Mouse (Mus musculus) limb, embryonic 14.5 days (tissue): ENCODE data around the gene Lims1. TPM values are rescaled to one million over a fixed set of nuclear protein-coding genes. Genes with fewer than 3 reads are reported as not detected.
A peak's percentile ranks its signal among the peaks of the same experiment; 100 is the strongest.
"Not testable (repeated sequence)": the region's sequence is repeated elsewhere in the genome, so short reads cannot be mapped to it uniquely, and the experiment has no call there.

ENCODE experiments used
- ATAC-seq: fragments of 200-750 bp; cut with Nextera tagmentation; 2 replicates; pipeline ENCODE4 v1.8.0; 2017; ENCODE audit warnings: low read depth, moderate number of reproducible peaks, moderate TSS enrichment; ENCODE audit not compliant: low FRiP score
- DNase-seq: peaks from one replicate; pipeline ENCODE4 v3.0.0-alpha.2; 2015; ENCODE audit warnings: low spot score
- H3K27ac ChIP-seq: fragments of 300-500 bp; sonication (generic); replicated peaks from 2 replicates; pipeline ENCODE4 v1.5.1; 2014; ENCODE audit warnings: low read depth, mild to moderate bottlenecking, low read length, moderate library complexity, mixed read lengths
- H3K27me3 ChIP-seq: fragments of 300-500 bp; sonication (generic); 2 replicates; pipeline ENCODE4 v1.6.1; 2014; ENCODE audit warnings: low read length, mixed read lengths; ENCODE audit not compliant: control insufficient read depth, insufficient read depth
- H3K36me3 ChIP-seq: fragments of 300-500 bp; sonication (generic); 2 replicates; pipeline ENCODE4 v1.6.1; 2014; ENCODE audit warnings: mild to moderate bottlenecking, low read length, moderate library complexity, mixed read lengths; ENCODE audit not compliant: control insufficient read depth, insufficient read depth
- H3K4me1 ChIP-seq: fragments of 300-500 bp; sonication (generic); 2 replicates; pipeline ENCODE4 v1.6.1; 2014; ENCODE audit warnings: antibody characterized with exemption, low read length, mixed read lengths; ENCODE audit not compliant: control insufficient read depth, insufficient read depth
- H3K4me2 ChIP-seq: fragments of 300-500 bp; sonication (generic); replicated peaks from 2 replicates; pipeline ENCODE4 v1.6.1; 2014; ENCODE audit warnings: low read depth, mild to moderate bottlenecking, low read length, moderate library complexity; ENCODE audit not compliant: severe bottlenecking
- H3K4me3 ChIP-seq: fragments of 300-500 bp; sonication (generic); replicated peaks from 2 replicates; pipeline ENCODE4 v1.5.1; 2014; ENCODE audit warnings: low read length
- H3K9ac ChIP-seq: fragments of 300-500 bp; sonication (generic); 2 replicates; pipeline ENCODE4 v1.6.1; 2014; ENCODE audit warnings: mild to moderate bottlenecking, low read depth, low read length, moderate library complexity; ENCODE audit not compliant: severe bottlenecking
- H3K9me3 ChIP-seq: fragments of 300-500 bp; sonication (generic); 2 replicates; pipeline ENCODE4 v1.6.1; 2016; ENCODE audit warnings: low read length; ENCODE audit not compliant: control insufficient read depth
- POLR2A ChIP-seq: fragments of 200-500 bp; IDR thresholded peaks from 2 replicates; pipeline ENCODE4 v1.8.0; 2012; ENCODE audit warnings: inconsistent platforms, mild to moderate bottlenecking, moderate library complexity, borderline replicate concordance; ENCODE audit not compliant: insufficient read depth, insufficient read length; ENCODE audit errors: extremely low read depth
- WGBS: fragments of 180-500 bp; shearing (Covaris S2); extraction: QIAGEN DNeasy Blood & Tissue Kit; methylation state at CpG from one replicate; pipeline ENCODE4 v1.1.7; 2014; 5-methylcytosine and 5-hydroxymethylcytosine counted together
- polyA plus RNA-seq, 2 experiments: library from polyadenylated mRNA; depleted of rRNA in 1 of 2; stranded (reverse) in 1 of 2; unstranded in 1 of 2; fragments of >200 nt; fragmentation: Nextera tagmentation in 1 of 2; extraction: Ambion mirVana in 1 of 2; gene quantifications; 2 replicates each; pipeline versions ENCODE4 v1.2.1 to v1.2.3; 2012 to 2014

Lims1 gene
- polyA plus RNA-seq, 2 experiments = 39.9 to 111 TPM

DNA sequence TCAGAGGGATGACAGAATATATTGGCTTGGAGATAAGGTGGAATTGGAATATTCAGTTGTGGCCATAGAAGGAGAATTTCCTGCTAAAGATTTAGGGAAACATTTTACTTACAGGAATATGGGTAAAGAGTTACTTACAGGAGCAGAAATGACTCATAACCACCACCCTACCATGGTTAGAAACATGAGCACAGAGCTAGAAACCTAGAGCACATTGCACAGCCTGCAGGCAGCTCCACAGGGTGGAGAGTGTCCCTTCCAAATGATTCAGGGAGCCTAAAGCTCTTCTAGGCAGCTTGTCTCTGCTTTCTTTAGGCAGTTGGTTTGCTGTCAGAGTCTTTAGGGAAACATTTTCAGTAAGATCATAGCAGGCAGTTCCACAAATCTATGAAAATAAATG lies 8.5 kb downstream of the Lims1 start:
- DNase-seq (no peak), ATAC-seq (no peak)
- Histone ChIP-seq H3K9me3 (no peaks in the 10 kb centered on the region), H3K27me3 (no peaks in the 10 kb centered on the region), H3K4me3 (no peak overlapping the region), H3K9ac (no peak overlapping the region), H3K36me3 (no peaks in the 10 kb centered on the region), H3K27ac (no peak overlapping the region), H3K4me1 (no peaks in the 10 kb centered on the region), H3K4me2 (no peak overlapping the region)
- no peak for TF ChIP-seq POLR2A

DNA sequence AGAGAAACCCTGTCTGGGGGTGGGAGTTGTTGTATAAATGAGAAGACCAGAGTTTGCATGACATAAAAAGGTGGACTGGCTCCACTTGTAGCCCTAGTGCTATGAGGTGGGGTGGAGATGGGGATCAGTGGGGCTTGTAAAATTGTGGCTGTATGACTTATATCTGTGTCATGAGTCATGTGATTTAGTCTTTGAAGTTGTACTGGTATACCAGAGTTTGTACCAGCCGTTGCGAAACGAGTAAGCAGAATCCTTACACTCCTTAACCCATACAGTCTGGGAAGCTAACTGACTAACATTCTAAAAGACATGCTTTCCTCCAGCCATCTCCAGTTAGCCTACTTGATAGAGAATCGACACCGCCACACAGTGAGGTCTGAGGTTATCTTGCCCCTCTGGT lies 10.1 kb downstream of the Lims1 start:
- 89% methylated on average over 5 of the region's 5 CpGs for WGBS

DNA sequence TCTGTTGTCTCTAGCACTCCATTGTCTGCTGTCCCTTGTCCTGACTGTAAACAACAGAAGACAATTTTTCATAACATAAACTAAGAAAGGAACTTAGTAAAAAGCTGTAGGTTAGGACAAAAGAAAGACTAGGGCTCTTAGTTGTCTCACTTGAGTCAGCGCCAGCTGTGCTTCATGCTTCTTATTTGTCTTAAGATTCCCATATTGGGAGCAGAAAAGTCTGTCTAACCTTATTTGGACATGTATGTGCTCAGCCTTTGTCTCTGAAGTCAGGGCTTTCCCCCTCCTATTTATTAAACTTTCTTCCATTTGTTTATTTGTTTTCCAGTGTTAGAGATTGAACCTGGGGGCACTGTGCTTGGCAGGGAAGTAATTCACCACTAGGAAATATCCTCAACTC lies 12.9 kb downstream of the Lims1 start:
- H3K9me3 ChIP-seq = no peaks in the 10 kb centered on the region
- H3K9ac ChIP-seq = no peak overlapping the region
- no peak overlapping the region for H3K4me2 ChIP-seq
- TF ChIP-seq POLR2A = no peak
- 0 out of 2 replicates have a peak, but pooled peaks cover 1% of the 10 kb centered on the region for H3K4me1 ChIP-seq
- H3K27me3 ChIP-seq = no peaks in the 10 kb centered on the region
- 96% methylated on average over 1 of the region's 1 CpGs for WGBS
- no peaks in the 10 kb centered on the region; the same call in none of the 2 replicates for H3K36me3 ChIP-seq
- H3K4me3 ChIP-seq = no peak overlapping the region
- no peak for DNase-seq
- H3K27ac ChIP-seq = no peak overlapping the region
- ATAC-seq = no peak

More for the DNA sequence above, 10.1 kb downstream of the Lims1 start:
- Histone ChIP-seq H3K4me1 (no peaks in the 10 kb centered on the region), H3K27ac (no peak overlapping the region), H3K9ac (no peak overlapping the region), H3K36me3 (no peaks in the 10 kb centered on the region; the same call in 1 of the 2 replicates), H3K4me2 (no peak overlapping the region), H3K9me3 (no peaks in the 10 kb centered on the region), H3K4me3 (no peak overlapping the region), H3K27me3 (no peaks in the 10 kb centered on the region)
- ATAC-seq (no peak), DNase-seq (no peak)
- no peak for TF ChIP-seq POLR2A

DNA sequence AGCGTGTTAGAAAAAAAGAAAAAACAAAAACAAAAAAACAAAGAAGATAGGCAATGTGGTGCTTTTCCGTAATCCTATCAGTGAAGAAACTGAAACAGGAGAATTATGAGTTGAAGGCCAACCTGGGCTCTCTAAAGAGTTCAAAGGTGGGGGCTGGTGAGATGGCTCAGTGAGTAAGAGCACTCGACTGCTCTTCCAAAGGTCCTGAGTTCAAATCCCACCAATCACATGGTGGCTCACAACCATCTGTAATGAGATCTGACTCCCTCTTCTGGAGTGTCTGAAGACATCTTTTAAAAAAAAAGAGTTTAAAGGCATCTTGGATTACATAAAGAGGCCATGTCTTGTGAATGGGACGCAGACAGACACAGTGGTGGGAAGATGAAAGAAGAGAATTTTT lies 13.8 kb downstream of the Lims1 start:
- not testable (repeated sequence) for H3K27ac ChIP-seq, DNase-seq, H3K27me3 ChIP-seq, ATAC-seq, H3K4me1 ChIP-seq, H3K4me2 ChIP-seq, H3K9ac ChIP-seq, H3K9me3 ChIP-seq, H3K4me3 ChIP-seq, H3K36me3 ChIP-seq
- WGBS = 92% methylated on average over 4 of the region's 4 CpGs

DNA sequence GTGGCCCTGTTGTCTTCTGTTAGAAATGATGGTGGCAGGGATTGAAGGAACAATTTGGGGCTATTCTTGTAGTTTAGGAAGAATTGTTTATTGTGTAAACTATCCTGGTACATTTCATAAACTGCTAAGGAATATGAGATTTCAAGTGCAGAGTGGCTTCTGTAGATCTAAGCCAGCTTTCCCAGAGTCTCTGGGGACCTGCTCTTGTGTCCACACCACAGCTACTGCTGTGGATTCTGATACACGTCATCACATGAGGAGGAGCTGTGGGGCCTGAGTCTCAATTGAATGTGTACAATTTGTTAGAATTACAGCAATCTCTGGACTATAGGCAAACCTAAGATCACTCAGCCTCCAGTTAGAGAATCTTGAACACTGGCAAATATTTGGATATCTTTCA lies 15.3 kb downstream of the Lims1 start:
- 81% methylated on average over 1 of the region's 1 CpGs for WGBS
- H3K4me2 ChIP-seq = no peak overlapping the region
- H3K27me3 ChIP-seq = no peaks in the 10 kb centered on the region
- peaks cover 8% of the 10 kb centered on the region; the same call in 1 of the 2 replicates for H3K4me1 ChIP-seq
- H3K36me3 ChIP-seq = no peaks in the 10 kb centered on the region; the same call in none of the 2 replicates
- H3K9ac ChIP-seq = no peak overlapping the region
- TF ChIP-seq POLR2A = no peak
- no peak overlapping the region for H3K27ac ChIP-seq
- no peaks in the 10 kb centered on the region for H3K9me3 ChIP-seq
- ATAC-seq (no peak), DNase-seq (no peak)
- H3K4me3 ChIP-seq = no peak overlapping the region

DNA sequence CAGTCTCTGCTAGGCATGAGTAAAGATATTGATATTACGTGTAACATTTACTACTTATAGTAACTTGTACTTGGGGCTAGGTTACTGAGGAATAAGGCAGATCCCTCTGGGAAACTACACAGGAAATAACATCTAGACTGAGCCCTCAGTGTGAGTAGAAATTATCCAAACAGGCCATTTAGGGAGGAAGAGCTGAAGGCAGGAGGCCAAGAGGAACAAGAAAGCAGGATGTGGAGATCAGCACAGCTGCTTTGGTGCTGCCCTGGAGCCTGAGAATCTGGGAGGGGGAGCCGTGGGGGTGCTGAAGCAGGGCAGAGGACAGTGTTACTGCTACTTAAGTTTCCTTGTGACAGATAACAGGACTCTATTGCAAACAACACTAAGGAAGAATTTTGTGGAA lies 18.4 kb downstream of the Lims1 start:
- Histone ChIP-seq H3K27me3 (no peaks in the 10 kb centered on the region), H3K4me3 (no peak overlapping the region), H3K4me2 (no peak overlapping the region), H3K4me1 (peaks cover 8% of the 10 kb centered on the region; the same call in 1 of the 2 replicates), H3K36me3 (no peaks in the 10 kb centered on the region; the same call in none of the 2 replicates), H3K27ac (peak overlapping the region; percentile 46; the same call in 1 of the 2 replicates), H3K9me3 (no peaks in the 10 kb centered on the region), H3K9ac (no peak overlapping the region)
- WGBS = 37% methylated on average over 2 of the region's 2 CpGs
- no peak for TF ChIP-seq POLR2A
- DNase-seq = no peak
- peak; percentile 53; the same call in 1 of the 2 replicates for ATAC-seq
